Mouse (Mus musculus) stomach, postnatal 0 days (tissue): ENCODE results near the gene Ivd.

Experiments used
- CTCF ChIP-seq: IDR thresholded peaks from 2 replicates; pipeline ENCODE4 v1.5.1; 2016; ENCODE audit warnings: antibody characterized with exemption, low read depth, mild to moderate bottlenecking, moderate library complexity
- EP300 ChIP-seq: optimal IDR thresholded peaks from 2 replicates; pipeline ENCODE3; 2016; ENCODE audit warnings: antibody characterized with exemption

DNA sequence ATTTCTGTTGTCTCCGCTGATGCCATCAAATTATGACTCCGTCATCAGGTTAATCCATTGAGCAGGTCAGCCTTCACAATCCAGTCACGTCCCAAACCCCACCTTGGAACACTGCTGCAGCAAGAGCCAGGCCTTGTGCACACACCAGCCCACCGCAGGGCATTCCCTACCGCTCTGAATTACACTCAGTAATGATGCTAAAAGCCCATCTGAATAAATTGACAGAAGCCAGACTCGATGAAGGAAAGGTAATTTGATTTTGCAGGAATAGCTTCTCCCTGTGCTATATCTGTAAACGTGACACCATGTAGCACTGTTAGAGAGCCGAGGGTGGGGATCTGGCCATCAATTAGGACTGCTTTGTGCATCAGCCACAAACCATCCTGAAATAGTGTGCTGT lies 13.6 kb downstream of the Ivd start:
- no peak for TF ChIP-seq CTCF
- no peak for TF ChIP-seq EP300
